In genomic region chr13:57459978-57460377, GRCm38 (mm10) we compare ENCODE assay signal across 17 mouse cellular contexts.
"Had no signal": no experiment of that assay in that cellular context is flagged by ENCODE, and none has a peak within 500 bp of the region (broad histone marks: within the 10 kb centered on the region; RNA-seq: fewer than 3 reads in every experiment).

No protein-coding gene starts in this region.

- H3K4me3 ChIP-seq: limb, embryonic 15.5 days; liver, embryonic 12.5 days; midbrain, embryonic 10.5 days; stomach, embryonic 15.5 days had no signal

- H3K4me2 ChIP-seq: limb, embryonic 15.5 days; liver, embryonic 12.5 days; lung, embryonic 14.5 days; stomach, embryonic 15.5 days had no signal

- H3K36me3 ChIP-seq: limb, embryonic 15.5 days; liver, embryonic 12.5 days; midbrain, embryonic 10.5 days; stomach, embryonic 15.5 days had no signal

- H3K9ac ChIP-seq: limb, embryonic 15.5 days; liver, embryonic 12.5 days; lung, embryonic 14.5 days; stomach, embryonic 15.5 days had no signal

- H3K4me1 ChIP-seq: limb, embryonic 15.5 days; liver, embryonic 12.5 days; midbrain, embryonic 10.5 days; stomach, embryonic 15.5 days had no signal

- ATAC-seq: liver, embryonic 12.5 days had no signal

- H3K27me3 ChIP-seq: limb, embryonic 15.5 days; liver, embryonic 12.5 days; stomach, embryonic 15.5 days had no signal

- H3K9me3 ChIP-seq: limb, embryonic 15.5 days; midbrain, embryonic 10.5 days; stomach, embryonic 15.5 days had no signal

- H3K27ac ChIP-seq: kidney, postnatal 0 days; limb, embryonic 15.5 days; liver, embryonic 12.5 days; midbrain, embryonic 10.5 days; stomach, embryonic 15.5 days had no signal

- DNase-seq: kidney, adult 2 months; kidney, postnatal 36 days; layer of hippocampus, adult 9-11 months; layer of hippocampus, postnatal 36 days; lung, embryonic 14.5 days; lung, postnatal 10 days; lung, postnatal 4 days; retina, postnatal 1 day; right cerebral cortex, postnatal 4 days; spleen, adult 18-20 months; thymus, adult 2 months; thymus, postnatal 25 days had no signal
